Mouse (Mus musculus) intestine, embryonic 15.5 days (tissue): ENCODE data around the gene Ppme1. TPM values are rescaled to one million over a fixed set of nuclear protein-coding genes. Genes with fewer than 3 reads are reported as not detected.

ENCODE experiments used
- ATAC-seq: fragments of 200-750 bp; cut with Nextera tagmentation; 2 replicates; pipeline ENCODE4 v1.8.0; 2017; ENCODE audit warnings: moderate TSS enrichment, moderate library complexity
- H3K27ac ChIP-seq: fragments of 300-500 bp; sonication (generic); 2 replicates; pipeline ENCODE4 v1.5.1; 2015; ENCODE audit warnings: mild to moderate bottlenecking, inconsistent platforms
- H3K27me3 ChIP-seq: fragments of 300-500 bp; sonication (generic); replicated peaks from 2 replicates; pipeline ENCODE4 v1.6.1; 2015; ENCODE audit warnings: inconsistent platforms
- H3K36me3 ChIP-seq: fragments of 300-500 bp; sonication (generic); 2 replicates; pipeline ENCODE4 v1.6.1; 2015; ENCODE audit warnings: inconsistent platforms
- H3K4me1 ChIP-seq: fragments of 300-500 bp; sonication (generic); replicated peaks from 2 replicates; pipeline ENCODE4 v1.6.1; 2015; ENCODE audit warnings: inconsistent platforms
- H3K4me2 ChIP-seq: fragments of 300-500 bp; sonication (generic); replicated peaks from 2 replicates; pipeline ENCODE4 v1.6.1; 2015; ENCODE audit warnings: mild to moderate bottlenecking, inconsistent platforms
- H3K4me3 ChIP-seq: fragments of 300-500 bp; sonication (generic); replicated peaks from 2 replicates; pipeline ENCODE4 v1.5.1; 2015; ENCODE audit warnings: inconsistent platforms
- H3K9ac ChIP-seq: fragments of 300-500 bp; sonication (generic); 2 replicates; pipeline ENCODE4 v1.6.1; 2015; ENCODE audit warnings: inconsistent platforms
- H3K9me3 ChIP-seq: fragments of 300-500 bp; sonication (generic); 2 replicates; pipeline ENCODE4 v1.6.1; 2016; ENCODE audit warnings: inconsistent platforms
- WGBS: fragments of 180-500 bp; shearing (Covaris S2); methylation state at CpG from one replicate; pipeline ENCODE4 v1.1.7; 2015; 5-methylcytosine and 5-hydroxymethylcytosine counted together
- polyA plus RNA-seq: library from polyadenylated mRNA; unstranded; fragments of >200 nt; fragmentation: Nextera tagmentation; extraction: Ambion mirVana; gene quantifications from 2 replicates; pipeline ENCODE4 v1.2.1, GENCODE M21; 2015

Gene Ppme1
- polyA plus RNA-seq, 1 experiment from 2014 or later, result 51.3 TPM

DNA sequence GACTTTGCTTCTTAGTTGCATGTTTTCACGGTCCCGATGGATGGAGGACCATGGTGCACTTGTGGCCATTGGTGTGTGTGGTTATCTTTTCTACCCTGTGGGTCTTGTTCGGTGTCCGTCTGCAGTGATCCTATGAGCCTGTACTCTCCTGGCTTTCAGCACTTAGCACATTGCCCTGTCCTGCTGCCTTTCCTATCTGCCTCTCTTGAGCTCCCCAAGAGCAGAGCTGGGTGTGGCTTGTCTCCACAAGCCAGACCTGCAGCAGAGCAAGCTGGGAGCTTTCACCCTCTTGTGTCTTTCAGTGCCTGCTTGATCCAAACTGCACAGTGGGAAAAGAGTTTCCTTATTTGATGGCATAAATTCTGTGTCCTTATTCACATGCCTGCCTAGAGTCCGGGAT is 54.6 kb downstream of the Ppme1 start:
- ATAC-seq, result no peak
- H3K4me3 ChIP-seq, result no peak overlapping the region
- no peaks in the 10 kb centered on the region for H3K36me3 ChIP-seq
- H3K4me2 ChIP-seq, result no peak overlapping the region
- H3K27ac ChIP-seq, result no peak overlapping the region
- no peaks in the 10 kb centered on the region for H3K27me3 ChIP-seq
- H3K9ac ChIP-seq, result no peak overlapping the region
- no peaks in the 10 kb centered on the region for H3K4me1 ChIP-seq
- 90% methylated on average over 5 of the region's 5 CpGs for WGBS
- no peaks in the 10 kb centered on the region for H3K9me3 ChIP-seq

DNA sequence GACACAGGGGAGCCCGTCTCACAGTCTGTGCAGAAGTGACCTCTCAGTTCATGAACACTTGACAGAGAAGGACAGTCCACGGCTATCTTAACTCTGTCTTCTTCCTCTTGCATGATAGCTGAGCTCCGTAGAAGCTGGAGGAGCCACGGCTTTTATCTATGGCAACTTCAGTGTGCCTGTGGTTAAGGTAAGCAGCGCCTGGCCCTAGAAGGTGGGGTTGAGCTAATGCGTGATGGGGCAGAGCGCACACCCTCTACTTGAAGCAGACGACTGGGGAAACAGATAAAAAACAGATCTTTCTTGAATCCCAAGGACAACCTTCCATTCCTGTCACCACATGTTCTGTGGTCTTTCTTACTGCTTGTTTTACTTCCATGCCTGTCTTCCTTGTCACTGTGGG is 55.2 kb downstream of the Ppme1 start:
- Histone ChIP-seq H3K9ac (no peak overlapping the region), H3K4me2 (no peak overlapping the region), H3K4me1 (no peaks in the 10 kb centered on the region), H3K36me3 (no peaks in the 10 kb centered on the region), H3K27ac (no peak overlapping the region), H3K9me3 (no peaks in the 10 kb centered on the region), H3K27me3 (no peaks in the 10 kb centered on the region), H3K4me3 (no peak overlapping the region)
- WGBS, result 88% methylated on average over 8 of the region's 8 CpGs
- no peak for ATAC-seq

DNA sequence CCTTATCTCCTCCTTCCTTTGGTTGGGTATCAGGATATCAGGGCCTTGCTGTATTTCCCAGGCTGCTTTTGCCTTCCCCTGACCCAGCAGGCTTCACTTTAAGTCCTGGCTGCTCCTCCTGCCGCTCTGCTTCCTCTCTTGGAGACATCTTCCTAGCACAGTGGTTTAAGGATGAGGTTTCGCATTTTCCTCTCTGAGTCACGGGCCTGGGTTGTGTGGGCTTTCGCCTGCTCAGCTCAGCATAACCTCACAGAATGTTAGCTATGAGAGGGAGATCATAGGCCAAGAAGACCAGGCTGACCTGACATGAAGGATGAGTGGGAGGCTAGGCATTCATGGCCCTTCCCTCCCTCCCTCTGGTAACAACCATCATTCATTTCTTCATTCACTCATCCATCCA is 59.4 kb downstream of the Ppme1 start:
- H3K36me3 ChIP-seq, result no peaks in the 10 kb centered on the region
- no peak overlapping the region for H3K4me2 ChIP-seq
- no peaks in the 10 kb centered on the region for H3K9me3 ChIP-seq
- H3K4me3 ChIP-seq, result no peak overlapping the region
- H3K27me3 ChIP-seq, result no peaks in the 10 kb centered on the region
- WGBS, result 76% methylated on average over 4 of the region's 4 CpGs
- ATAC-seq, result no peak
- no peak overlapping the region for H3K9ac ChIP-seq
- H3K4me1 ChIP-seq, result 0 out of 2 replicates have a peak, but pooled peaks cover 2% of the 10 kb centered on the region
- H3K27ac ChIP-seq, result no peak overlapping the region

DNA sequence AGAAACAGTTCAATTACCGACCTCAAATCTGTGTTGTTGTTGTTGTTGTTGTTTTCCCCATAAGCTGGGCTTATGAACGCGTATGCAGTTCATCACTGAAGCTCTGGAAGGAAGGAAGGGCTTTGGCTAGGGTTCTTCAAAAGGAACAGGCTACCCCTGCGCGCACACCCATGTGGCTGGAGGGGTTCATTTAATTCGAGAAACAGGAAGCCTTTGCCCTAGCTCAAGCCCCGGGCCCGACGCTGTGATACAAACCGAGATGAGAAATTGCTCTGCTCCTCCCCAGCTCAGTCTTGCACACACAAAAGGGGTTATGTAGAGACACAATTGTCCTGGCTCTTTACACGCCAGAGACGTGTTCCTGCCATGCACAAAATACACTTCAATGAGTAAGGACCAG is 61.8 kb downstream of the Ppme1 start:
- no peak overlapping the region for H3K27ac ChIP-seq
- H3K9me3 ChIP-seq, result no peaks in the 10 kb centered on the region
- 75% methylated on average over 12 of the region's 12 CpGs for WGBS
- H3K4me1 ChIP-seq, result 0 out of 2 replicates have a peak, but pooled peaks cover 2% of the 10 kb centered on the region
- H3K36me3 ChIP-seq, result no peaks in the 10 kb centered on the region
- H3K4me3 ChIP-seq, result no peak overlapping the region
- H3K9ac ChIP-seq, result no peak overlapping the region
- ATAC-seq, result no peak
- no peak overlapping the region for H3K4me2 ChIP-seq
- H3K27me3 ChIP-seq, result no peaks in the 10 kb centered on the region

DNA sequence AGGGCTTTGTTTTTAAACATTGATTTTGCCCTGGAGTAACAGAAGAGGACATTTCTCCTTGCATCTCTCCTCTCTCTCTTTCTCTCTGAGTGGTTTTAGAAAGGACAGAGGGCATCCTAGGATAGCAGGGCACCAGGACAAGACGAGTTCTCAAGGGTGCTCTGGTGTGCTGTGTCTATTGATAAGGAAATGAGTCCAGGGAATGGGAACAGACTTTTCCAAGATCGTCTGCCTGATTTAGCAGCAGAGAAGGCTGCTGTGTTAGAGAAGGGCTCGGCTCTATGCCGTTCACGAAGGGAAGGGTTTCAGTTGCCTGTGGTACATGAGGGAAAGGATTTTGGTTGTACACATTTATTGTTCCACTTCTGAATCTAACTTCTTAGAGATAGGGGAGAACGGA is 62.4 kb downstream of the Ppme1 start:
- no peaks in the 10 kb centered on the region for H3K9me3 ChIP-seq
- no peak overlapping the region for H3K9ac ChIP-seq
- H3K4me2 ChIP-seq, result no peak overlapping the region
- ATAC-seq, result no peak
- H3K27me3 ChIP-seq, result no peaks in the 10 kb centered on the region
- no peak overlapping the region for H3K4me3 ChIP-seq
- WGBS, result 51% methylated on average over 6 of the region's 6 CpGs
- no peaks in the 10 kb centered on the region for H3K36me3 ChIP-seq
- H3K27ac ChIP-seq, result no peak overlapping the region
- 0 out of 2 replicates have a peak, but pooled peaks cover 2% of the 10 kb centered on the region for H3K4me1 ChIP-seq

DNA sequence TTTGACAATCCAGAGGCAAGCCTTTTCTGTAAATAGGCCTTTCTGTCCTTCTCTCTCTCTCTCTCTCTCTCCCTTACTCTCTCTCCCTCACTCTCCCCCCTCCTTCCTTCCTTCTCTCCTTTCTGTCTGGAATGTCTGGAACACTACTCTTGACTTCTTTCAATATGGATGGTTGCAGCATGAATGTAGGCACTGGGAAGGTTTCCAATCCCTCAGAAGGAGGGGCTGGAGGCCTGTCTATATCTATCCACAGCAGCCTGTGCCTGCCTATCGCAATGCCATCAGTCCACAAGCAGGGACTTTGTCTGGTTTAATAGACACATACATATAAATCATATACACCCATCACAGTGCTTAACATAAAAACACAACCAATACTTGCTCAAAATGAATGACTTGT is 62.9 kb downstream of the Ppme1 start:
- WGBS, result 61% methylated on average over 1 of the region's 1 CpGs
- H3K4me3 ChIP-seq, result no peak overlapping the region

DNA sequence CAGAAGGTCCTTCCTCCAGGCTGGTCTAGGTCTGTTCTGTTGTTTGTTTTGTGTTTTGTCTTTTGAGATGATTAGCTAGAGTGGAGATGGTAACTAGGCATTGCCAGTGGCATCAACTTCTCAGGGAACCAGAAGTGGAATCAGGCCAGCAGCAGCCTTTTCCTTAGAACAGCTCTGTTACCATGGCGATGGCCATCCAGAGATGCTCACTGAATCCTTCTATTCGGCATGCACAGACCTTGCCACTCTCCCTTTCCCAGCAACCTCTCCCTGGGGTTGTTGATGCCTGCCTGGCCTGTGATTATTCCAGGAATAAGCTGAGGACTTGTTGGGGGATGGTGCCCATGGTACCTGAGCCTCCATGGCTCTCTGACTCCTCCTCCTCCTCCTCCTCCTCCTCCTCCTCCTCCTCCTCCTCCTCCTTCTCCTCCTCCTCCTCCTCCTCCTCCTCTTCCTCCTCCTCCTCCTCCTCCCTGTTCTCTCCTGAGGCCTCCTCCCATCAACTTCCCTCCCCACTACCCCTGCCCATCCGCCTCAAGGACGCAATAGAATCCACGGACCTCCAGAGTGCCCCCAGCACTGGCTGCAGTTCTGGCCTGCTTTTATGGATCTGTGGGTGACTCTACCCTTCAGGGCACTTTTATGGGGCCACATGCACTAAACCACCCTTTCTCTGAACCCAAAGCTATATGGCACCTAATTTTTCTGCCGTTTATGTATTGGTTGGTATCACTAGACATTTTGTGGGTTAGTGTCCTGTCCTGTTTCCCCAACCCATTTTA is 64.0 kb downstream of the Ppme1 start:
- H3K9ac ChIP-seq, result no peak overlapping the region
- H3K4me2 ChIP-seq, result no peak overlapping the region
- H3K9me3 ChIP-seq, result no peaks in the 10 kb centered on the region
- H3K4me3 ChIP-seq, result no peak overlapping the region
- H3K36me3 ChIP-seq, result no peaks in the 10 kb centered on the region
- no peak for ATAC-seq
- WGBS, result 78% methylated on average over 6 of the region's 6 CpGs
- no peaks in the 10 kb centered on the region for H3K27me3 ChIP-seq
- H3K4me1 ChIP-seq, result 0 out of 2 replicates have a peak, but pooled peaks cover 2% of the 10 kb centered on the region
- H3K27ac ChIP-seq, result no peak overlapping the region

More for the DNA sequence above, 62.9 kb downstream of the Ppme1 start:
- Histone ChIP-seq H3K4me1 (0 out of 2 replicates have a peak, but pooled peaks cover 2% of the 10 kb centered on the region), H3K27ac (no peak overlapping the region), H3K36me3 (no peaks in the 10 kb centered on the region), H3K4me2 (no peak overlapping the region), H3K9me3 (no peaks in the 10 kb centered on the region), H3K9ac (no peak overlapping the region), H3K27me3 (no peaks in the 10 kb centered on the region)
- no peak for ATAC-seq

DNA sequence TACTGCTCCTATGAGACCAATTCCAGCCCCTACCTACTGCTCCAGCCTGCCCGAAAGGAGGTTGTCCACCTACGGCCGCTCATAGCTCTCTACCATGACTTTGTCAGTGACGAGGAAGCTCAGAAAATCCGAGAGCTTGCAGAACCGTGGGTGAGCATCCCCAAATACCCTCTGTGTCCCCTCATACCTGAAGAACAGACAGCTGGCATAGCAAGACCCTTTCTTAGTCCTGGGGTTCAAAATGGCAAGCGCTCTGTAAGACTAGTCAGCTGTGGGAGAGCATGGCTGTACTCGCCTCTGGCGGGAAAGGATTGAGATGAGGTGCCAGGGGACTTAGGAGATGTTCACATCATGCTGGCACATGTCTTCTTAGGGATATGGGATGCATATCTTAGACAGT is 66.2 kb downstream of the Ppme1 start:
- no peaks in the 10 kb centered on the region for H3K36me3 ChIP-seq
- H3K4me2 ChIP-seq, result no peak overlapping the region
- no peaks in the 10 kb centered on the region for H3K9me3 ChIP-seq
- H3K9ac ChIP-seq, result no peak overlapping the region
- no peak overlapping the region for H3K27ac ChIP-seq
- no peak overlapping the region for H3K4me3 ChIP-seq
- H3K4me1 ChIP-seq, result peaks cover 10% of the 10 kb centered on the region; the same call in 1 of the 2 replicates
- WGBS, result 89% methylated on average over 9 of the region's 9 CpGs
- ATAC-seq, result no peak
- no peaks in the 10 kb centered on the region for H3K27me3 ChIP-seq

DNA sequence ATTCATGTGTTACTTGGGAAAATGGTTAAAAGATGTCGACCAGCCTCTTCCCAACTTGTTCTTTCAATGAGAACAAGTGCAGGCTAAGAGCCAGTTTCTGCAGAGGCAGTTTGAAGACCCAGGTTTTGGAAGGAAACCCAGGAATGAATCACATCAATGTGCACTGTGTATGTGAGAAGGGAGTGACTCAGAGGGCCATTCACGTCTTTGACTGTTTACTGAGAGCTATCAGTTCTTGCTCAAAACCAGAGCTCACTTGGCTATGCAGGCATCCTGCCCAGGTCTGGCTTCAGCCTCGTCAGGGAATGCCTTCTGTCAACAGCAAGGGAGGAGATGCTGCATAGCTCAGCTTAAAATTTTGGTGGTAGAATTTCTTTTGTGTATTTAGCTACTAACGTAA is 69.8 kb downstream of the Ppme1 start:
- Histone ChIP-seq H3K27ac (no peak overlapping the region), H3K9ac (no peak overlapping the region), H3K36me3 (no peaks in the 10 kb centered on the region), H3K4me2 (no peak overlapping the region), H3K27me3 (no peaks in the 10 kb centered on the region), H3K4me3 (no peak overlapping the region), H3K4me1 (peaks cover 13% of the 10 kb centered on the region; the same call in 1 of the 2 replicates), H3K9me3 (no peaks in the 10 kb centered on the region)
- 40% methylated on average over 4 of the region's 4 CpGs for WGBS
- ATAC-seq, result peak; percentile 68; the same call in 1 of the 2 replicates

DNA sequence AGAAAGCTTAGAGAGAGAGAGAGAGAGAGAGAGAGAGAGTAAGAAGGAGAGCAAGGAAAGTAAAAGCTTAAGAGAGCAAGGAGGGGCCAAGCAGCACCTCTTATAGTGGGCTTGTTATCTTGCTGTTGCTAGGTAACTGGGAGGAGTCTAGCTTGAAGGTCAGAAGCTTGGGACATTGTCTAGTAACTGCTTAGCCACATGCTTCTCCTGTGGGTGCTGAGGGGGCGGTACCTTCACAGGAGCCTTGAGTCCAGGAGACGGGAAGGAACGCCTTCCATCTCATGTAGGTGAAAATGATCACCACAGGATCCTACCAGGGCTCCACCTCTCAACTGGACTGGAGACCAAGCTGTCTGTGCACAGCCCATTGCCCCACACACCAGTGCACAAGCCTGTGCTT is 70.7 kb downstream of the Ppme1 start:
- Histone ChIP-seq H3K4me2 (no peak overlapping the region), H3K27me3 (no peaks in the 10 kb centered on the region), H3K9ac (no peak overlapping the region), H3K4me1 (peaks cover 13% of the 10 kb centered on the region; the same call in 1 of the 2 replicates), H3K27ac (no peak overlapping the region), H3K9me3 (no peaks in the 10 kb centered on the region), H3K4me3 (no peak overlapping the region), H3K36me3 (no peaks in the 10 kb centered on the region)
- peak; percentile 65 for ATAC-seq
- 74% methylated on average over 3 of the region's 3 CpGs for WGBS

DNA sequence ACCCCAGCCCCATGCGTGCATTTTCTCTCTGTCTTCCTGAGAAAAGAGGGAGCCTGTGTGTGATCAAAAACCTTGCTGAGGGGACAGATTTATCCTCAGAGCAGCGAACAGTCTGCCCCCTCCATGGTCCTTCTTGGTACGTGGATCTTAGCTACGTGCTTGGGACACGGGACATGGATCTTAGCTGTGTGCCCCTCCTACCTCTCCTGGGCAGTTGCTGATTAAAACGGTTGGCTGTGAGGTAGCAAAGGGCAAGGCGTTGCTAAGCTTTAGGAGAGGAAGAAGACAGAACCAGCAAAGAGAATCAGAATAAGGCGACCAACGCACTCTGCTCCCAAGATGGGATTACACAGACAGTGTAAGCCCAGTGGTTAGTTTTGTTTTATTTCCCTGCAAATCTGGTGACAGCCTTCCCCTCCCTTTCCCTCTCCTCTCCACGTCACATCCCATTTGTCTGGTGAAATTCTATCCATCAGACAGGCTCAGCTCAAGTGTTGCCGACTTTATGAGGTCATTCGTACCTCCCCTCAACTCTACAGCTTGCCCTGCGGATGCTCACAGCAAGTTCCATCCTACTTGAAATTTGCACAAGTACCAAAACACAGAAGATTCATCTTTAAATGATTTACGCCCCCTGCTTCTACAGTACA is 73.1 kb downstream of the Ppme1 start:
- H3K9me3 ChIP-seq, result no peaks in the 10 kb centered on the region
- H3K9ac ChIP-seq, result no peak overlapping the region
- no peak for ATAC-seq
- H3K4me1 ChIP-seq, result peaks cover 13% of the 10 kb centered on the region; the same call in 1 of the 2 replicates
- 68% methylated on average over 14 of the region's 14 CpGs for WGBS
- no peaks in the 10 kb centered on the region for H3K36me3 ChIP-seq
- H3K4me2 ChIP-seq, result no peak overlapping the region
- no peaks in the 10 kb centered on the region for H3K27me3 ChIP-seq
- H3K27ac ChIP-seq, result no peak overlapping the region
- no peak overlapping the region for H3K4me3 ChIP-seq

DNA sequence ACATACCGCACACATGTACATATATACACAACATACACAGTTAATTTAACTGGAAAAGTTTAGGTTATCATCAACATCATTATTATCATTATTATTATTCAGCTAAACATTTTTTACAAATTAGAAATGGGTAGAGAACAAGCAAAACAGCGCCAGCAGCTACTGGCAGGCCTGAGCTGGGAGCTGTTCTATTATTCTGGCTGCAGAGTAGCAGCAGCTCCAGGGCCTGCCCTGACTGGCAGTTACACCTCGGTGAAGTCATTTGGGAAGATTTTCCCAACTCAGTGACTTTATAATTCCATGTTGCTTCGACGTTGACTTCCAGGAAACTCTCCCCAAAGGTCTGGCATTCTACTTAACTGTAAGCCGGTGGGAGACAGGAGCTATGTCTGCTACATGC is 75.4 kb downstream of the Ppme1 start:
- no peak overlapping the region for H3K9ac ChIP-seq
- no peak overlapping the region for H3K4me3 ChIP-seq
- 84% methylated on average over 6 of the region's 6 CpGs for WGBS
- H3K36me3 ChIP-seq, result no peaks in the 10 kb centered on the region
- H3K4me1 ChIP-seq, result peaks cover 10% of the 10 kb centered on the region; the same call in 1 of the 2 replicates
- no peak overlapping the region for H3K27ac ChIP-seq
- no peak for ATAC-seq
- H3K4me2 ChIP-seq, result no peak overlapping the region
- no peaks in the 10 kb centered on the region for H3K27me3 ChIP-seq
- H3K9me3 ChIP-seq, result no peaks in the 10 kb centered on the region
